7 mouse cellular contexts compared by ENCODE assay signal in genomic region chr7:122067517-122068381, GRCm38 (mm10). TPM values are rescaled to one million over a fixed set of nuclear protein-coding genes. Genes with fewer than 3 reads are reported as not detected.
DNase-seq lines count a peak whose midpoint lies in the region; ATAC-seq and TF ChIP-seq lines count a peak whose summit lies in the region.

No protein-coding gene starts in this region.

- H3K4me2 ChIP-seq in hindbrain, embryonic 14.5 days (replicated peaks): peak overlapping the region; percentile 88
- peak overlapping the region; percentile 97 for H3K4me2 ChIP-seq in liver, embryonic 16.5 days (ENCODE audit: low read depth, low read length)
- peak overlapping the region; percentile 86 for H3K4me2 ChIP-seq in stomach, postnatal 0 days (replicated peaks; ENCODE audit: low read depth)

- H3K9me3 ChIP-seq in hindbrain, embryonic 14.5 days (ENCODE audit: control insufficient read depth, low read length): no peaks in the 10 kb centered on the region
- H3K9me3 ChIP-seq in liver, embryonic 16.5 days (replicated peaks; ENCODE audit: control insufficient read depth, low read length): no peaks in the 10 kb centered on the region
- no peaks in the 10 kb centered on the region for H3K9me3 ChIP-seq in stomach, postnatal 0 days (ENCODE audit: control insufficient read depth, low read length)

- no peak for TF ChIP-seq CTCF in lung, adult 2 months (IDR thresholded peaks at IDR 0.05; ENCODE audit: insufficient read depth, low read length)
- TF ChIP-seq CTCF in stomach, postnatal 0 days (IDR thresholded peaks at IDR 0.05; ENCODE audit: low read depth): peak; percentile 60

- 1% methylated on average over 58 of the region's 58 CpGs for WGBS in lung, adult 2 months
- 1% methylated on average over 54 of the region's 58 CpGs for WGBS in hindbrain, embryonic 14.5 days
- under 1% methylated on average over 54 of the region's 58 CpGs for WGBS in liver, embryonic 16.5 days (ENCODE audit: insufficient replicate concordance)
- 1% methylated on average over 51 of the region's 58 CpGs for WGBS in stomach, postnatal 0 days

- peak overlapping the region; percentile 96 for H3K9ac ChIP-seq in hindbrain, embryonic 14.5 days
- H3K9ac ChIP-seq in liver, embryonic 16.5 days (ENCODE audit: low read depth, low read length): peak overlapping the region; percentile 73
- peak overlapping the region; percentile 99 for H3K9ac ChIP-seq in stomach, postnatal 0 days (ENCODE audit: low read length)

- peak overlapping the region; percentile 91 for H3K27ac ChIP-seq in hindbrain, embryonic 14.5 days
- H3K27ac ChIP-seq in liver, embryonic 16.5 days (ENCODE audit: low read length): peak overlapping the region; percentile 85
- peak overlapping the region; percentile 95 for H3K27ac ChIP-seq in stomach, postnatal 0 days (replicated peaks)

- DNase-seq in lung, adult 2 months: no peak
- DNase-seq in lung, postnatal 14 days: no peak
- DNase-seq in Muller cell, postnatal 12 days (ENCODE audit: inconsistent ontology term): peak; percentile 33
- peak; percentile 26 for DNase-seq in embryo, embryonic 10.5 days (ENCODE audit: low spot score)
- no peak for DNase-seq in hindbrain, embryonic 14.5 days (ENCODE audit: low spot score)
- peak; percentile 46 for DNase-seq in stomach, postnatal 0 days (ENCODE audit: low spot score)

- H3K27me3 ChIP-seq in hindbrain, embryonic 14.5 days (ENCODE audit: control insufficient read depth, insufficient read depth, low read length): no peaks in the 10 kb centered on the region
- H3K27me3 ChIP-seq in liver, embryonic 16.5 days (ENCODE audit: control insufficient read depth, insufficient read depth, low read depth, low read length): no peaks in the 10 kb centered on the region
- H3K27me3 ChIP-seq in stomach, postnatal 0 days (ENCODE audit: control insufficient read depth, insufficient read depth, low read length): no peaks in the 10 kb centered on the region

- peak overlapping the region; percentile 74 for H3K4me3 ChIP-seq in lung, adult 2 months (replicated peaks; ENCODE audit: extremely low read depth, low read depth, low read length)
- H3K4me3 ChIP-seq in hindbrain, embryonic 14.5 days (replicated peaks; ENCODE audit: low read length): peak overlapping the region; percentile 94
- H3K4me3 ChIP-seq in liver, embryonic 16.5 days (ENCODE audit: low read depth, low read length): peak overlapping the region; percentile 81
- H3K4me3 ChIP-seq in stomach, postnatal 0 days (ENCODE audit: low read depth, low read length): peak overlapping the region; percentile 99

- no peak for TF ChIP-seq POLR2A in lung, adult 2 months (IDR thresholded peaks at IDR 0.05; ENCODE audit: borderline replicate concordance, extremely low read depth, low read depth, low read length)

- ATAC-seq in hindbrain, embryonic 14.5 days (ENCODE audit: low FRiP score): peak; percentile 18
- ATAC-seq in liver, embryonic 16.5 days (ENCODE audit: low read depth): peak; percentile 5
- 0 out of 2 replicates have a peak, but pooled peaks have one; percentile 7 for ATAC-seq in stomach, postnatal 0 days (ENCODE audit: low FRiP score, low TSS enrichment)

- H3K36me3 ChIP-seq in hindbrain, embryonic 14.5 days (replicated peaks; ENCODE audit: control insufficient read depth, insufficient read depth): peaks cover 41% of the 10 kb centered on the region
- H3K36me3 ChIP-seq in liver, embryonic 16.5 days (ENCODE audit: control insufficient read depth, insufficient read depth): peaks cover 11% of the 10 kb centered on the region
- peaks cover 9% of the 10 kb centered on the region; the same call in 1 of the 2 replicates for H3K36me3 ChIP-seq in stomach, postnatal 0 days (ENCODE audit: control insufficient read depth, insufficient read depth, low read length)

- TF ChIP-seq EP300 in stomach, postnatal 0 days (optimal IDR thresholded peaks at IDR 0.05): no peak

- H3K4me1 ChIP-seq in lung, adult 2 months (ENCODE audit: control insufficient read depth, insufficient read depth, low read length): peaks cover 8% of the 10 kb centered on the region
- peaks cover 25% of the 10 kb centered on the region for H3K4me1 ChIP-seq in hindbrain, embryonic 14.5 days (replicated peaks; ENCODE audit: control insufficient read depth, insufficient read depth, low read length)
- H3K4me1 ChIP-seq in liver, embryonic 16.5 days (ENCODE audit: control insufficient read depth, low read depth, low read length): peaks cover 25% of the 10 kb centered on the region
- H3K4me1 ChIP-seq in stomach, postnatal 0 days (replicated peaks; ENCODE audit: control insufficient read depth, insufficient read depth): no peaks in the 10 kb centered on the region; the same call in 1 of the 2 replicates

RNA-seq across cellular contexts. Expression of gene Ears2, which starts 0.7 kb away (rescaled TPM):
- 5.1 and 6.0 TPM in 2 replicates for polyA plus RNA-seq in lung, adult 2 months (2012; rRNA removed)
- polyA plus RNA-seq in hindbrain, embryonic 14.5 days (2014; fragmentation: Nextera tagmentation; extraction: Ambion mirVana): 10.8 and 11.1 TPM in 2 replicates
- 7.4 and 8.2 TPM in 2 replicates for polyA plus RNA-seq in liver, embryonic 16.5 days (2015; fragmentation: Nextera tagmentation; extraction: Ambion mirVana)
- 10.7 TPM in 2 replicates for polyA plus RNA-seq in stomach, postnatal 0 days (2015; fragmentation: Nextera tagmentation; extraction: Ambion mirVana)

RNA-seq across cellular contexts. Expression of gene Ubfd1, which starts 0.8 kb away (rescaled TPM):
- 17.5 and 21.1 TPM in 2 replicates for polyA plus RNA-seq in lung, adult 2 months (2012; rRNA removed)
- 104 and 120 TPM in 2 replicates for polyA plus RNA-seq in hindbrain, embryonic 14.5 days (2014; fragmentation: Nextera tagmentation; extraction: Ambion mirVana)
- 12.4 and 14.7 TPM in 2 replicates for polyA plus RNA-seq in liver, embryonic 16.5 days (2015; fragmentation: Nextera tagmentation; extraction: Ambion mirVana)
- polyA plus RNA-seq in stomach, postnatal 0 days (2015; fragmentation: Nextera tagmentation; extraction: Ambion mirVana): 22.8 and 23.7 TPM in 2 replicates

RNA-seq across cellular contexts. Expression of gene Ndufab1, which starts 33.9 kb away (rescaled TPM):
- 150 and 268 TPM in 2 replicates for polyA plus RNA-seq in lung, adult 2 months (2012; rRNA removed)
- polyA plus RNA-seq in hindbrain, embryonic 14.5 days (2014; fragmentation: Nextera tagmentation; extraction: Ambion mirVana): 681 and 682 TPM in 2 replicates
- polyA plus RNA-seq in liver, embryonic 16.5 days (2015; fragmentation: Nextera tagmentation; extraction: Ambion mirVana): 389 and 415 TPM in 2 replicates
- 582 and 605 TPM in 2 replicates for polyA plus RNA-seq in stomach, postnatal 0 days (2015; fragmentation: Nextera tagmentation; extraction: Ambion mirVana)

RNA-seq across cellular contexts. Expression of gene Gga2, which starts 46.7 kb away (rescaled TPM):
- polyA plus RNA-seq in lung, adult 2 months (2012; rRNA removed): 26.2 and 35.3 TPM in 2 replicates
- polyA plus RNA-seq in hindbrain, embryonic 14.5 days (2014; fragmentation: Nextera tagmentation; extraction: Ambion mirVana): 33.2 and 44.3 TPM in 2 replicates
- polyA plus RNA-seq in liver, embryonic 16.5 days (2015; fragmentation: Nextera tagmentation; extraction: Ambion mirVana): 32.6 and 34.6 TPM in 2 replicates
- 31.5 and 33.5 TPM in 2 replicates for polyA plus RNA-seq in stomach, postnatal 0 days (2015; fragmentation: Nextera tagmentation; extraction: Ambion mirVana)

Comparison
In these comparisons a context has a peak if more than half of its experiments do, and no peak if none do; other contexts are left out.
1. DNase-seq: peak in Muller cell, postnatal 12 days (single experiment), embryo, embryonic 10.5 days (single experiment) and stomach, postnatal 0 days (single experiment); none in lung, adult 2 months (single experiment), lung, postnatal 14 days (single experiment) and hindbrain, embryonic 14.5 days (single experiment).
2. Peak in every context shown above with its lines, with median percentiles within 50 percentile points of each other: H3K4me3 ChIP-seq, ATAC-seq, H3K27ac ChIP-seq, H3K4me2 ChIP-seq and H3K9ac ChIP-seq.